Mouse (Mus musculus): Measurements from ENCODE around the gene Foxn3. TPM values are rescaled to one million over a fixed set of nuclear protein-coding genes. Genes with fewer than 3 reads are reported as not detected.
"Not testable (repeated sequence)": the region's sequence is repeated elsewhere in the genome, so short reads cannot be mapped to it uniquely, and the experiment has no call there.

Foxn3 gene
- total RNA-seq, 2 experiments from 2014 or later = 98.5 to 102 TPM

GRCm38 (mm10) chr12:99215521-99216255, 347.7 kb downstream of the Foxn3 start:
- peak; percentile 49 to 63 for DNase-seq

GRCm38 (mm10) chr12:99214098-99214497, 349.3 kb downstream of the Foxn3 start:
- peak; percentile 60 to 68 for DNase-seq

- DNase-seq = no peak
Observed at GRCm38 (mm10) chr12:99213218-99213617, 350.2 kb downstream of the Foxn3 start.

GRCm38 (mm10) chr12:99209801-99210200, 353.6 kb downstream of the Foxn3 start:
- DNase-seq = no peak

- DNase-seq = peak in 1 of 2 experiments; percentile 39
Observed at GRCm38 (mm10) chr12:99208251-99208650, 355.1 kb downstream of the Foxn3 start.

- no peak for DNase-seq
Observed at GRCm38 (mm10) chr12:99207014-99207612, 356.3 kb downstream of the Foxn3 start.

- DNase-seq = no peak
Observed at GRCm38 (mm10) chr12:99205734-99206133, 357.6 kb downstream of the Foxn3 start.

- DNase-seq = no peak
Observed at GRCm38 (mm10) chr12:99199124-99199483, 364.3 kb downstream of the Foxn3 start.

GRCm38 (mm10) chr12:99198428-99199123, 364.8 kb downstream of the Foxn3 start:
- no peak for DNase-seq

GRCm38 (mm10) chr12:99197031-99197430, 366.4 kb downstream of the Foxn3 start:
- DNase-seq = peak in 1 of 2 experiments; percentile 40

GRCm38 (mm10) chr12:99195655-99196054, 367.7 kb downstream of the Foxn3 start:
- DNase-seq = no peak

GRCm38 (mm10) chr12:99194120-99194519, 369.3 kb downstream of the Foxn3 start:
- DNase-seq = not testable (repeated sequence)

- DNase-seq = no peak
Observed at GRCm38 (mm10) chr12:99187671-99188070, 375.7 kb downstream of the Foxn3 start.

GRCm38 (mm10) chr12:99186239-99186638, 377.1 kb downstream of the Foxn3 start:
- no peak for DNase-seq

- DNase-seq = no peak
Observed at GRCm38 (mm10) chr12:99183261-99183792, 380.1 kb downstream of the Foxn3 start.

GRCm38 (mm10) chr12:99182338-99182737, 381.0 kb downstream of the Foxn3 start:
- DNase-seq = peak in 1 of 2 experiments; percentile 49

GRCm38 (mm10) chr12:99180234-99180824, 383.1 kb downstream of the Foxn3 start:
- no peak for DNase-seq

- DNase-seq = no peak
Observed at GRCm38 (mm10) chr12:99174979-99175621, 388.3 kb downstream of the Foxn3 start.

- no peak for DNase-seq
Observed at GRCm38 (mm10) chr12:99172170-99172569, 391.2 kb downstream of the Foxn3 start.

- no peak for DNase-seq
Observed at GRCm38 (mm10) chr12:99169925-99170324, 393.5 kb downstream of the Foxn3 start.

- DNase-seq = no peak
Observed at GRCm38 (mm10) chr12:99166091-99166490, 397.3 kb downstream of the Foxn3 start.

GRCm38 (mm10) chr12:99163342-99163682, 400.1 kb downstream of the Foxn3 start:
- no peak for DNase-seq

Data from heart, adult 18-20 months (tissue).